Mouse (Mus musculus): Measurements from ENCODE around the gene Gm1043.

Gene Gm1043

GRCm38 (mm10) chr5:37066703-37067568, 18.2 kb upstream of the Gm1043 start:
- in situ Hi-C loops (cut with MboI, MseI) = loop anchor here (10.0 kb wide), 1 partner anchor 482 kb away; no protein-coding TSS in a partner anchor

GRCm38 (mm10) chr5:37073660-37074059, 11.5 kb upstream of the Gm1043 start:
- in situ Hi-C loops (cut with MboI, MseI) = no loop called here

GRCm38 (mm10) chr5:37076692-37077329, 8.4 kb upstream of the Gm1043 start:
- in situ Hi-C loops (cut with MboI, MseI) = no loop called here

- in situ Hi-C loops (cut with MboI, MseI) = no loop called here
Observed at GRCm38 (mm10) chr5:37077330-37077698, 7.9 kb upstream of the Gm1043 start.

GRCm38 (mm10) chr5:37079484-37079883, 5.7 kb upstream of the Gm1043 start:
- in situ Hi-C loops (cut with MboI, MseI) = no loop called here

- in situ Hi-C loops (cut with MboI, MseI) = loop anchor here (10.0 kb wide), 1 partner anchor 396 kb away; no protein-coding TSS in a partner anchor
Observed at GRCm38 (mm10) chr5:37080601-37081000, 4.6 kb upstream of the Gm1043 start.

GRCm38 (mm10) chr5:37082420-37082819, 2.8 kb upstream of the Gm1043 start:
- in situ Hi-C loops (cut with MboI, MseI) = loop anchor here (10.0 kb wide), 1 partner anchor 398 kb away; no protein-coding TSS in a partner anchor

- in situ Hi-C loops (cut with MboI, MseI) = loop anchor here (10.0 kb wide), 1 partner anchor 398 kb away; no protein-coding TSS in a partner anchor
Observed at GRCm38 (mm10) chr5:37083209-37083770, 1.9 kb upstream of the Gm1043 start.

- in situ Hi-C loops (cut with MboI, MseI) = loop anchor here (10.0 kb wide), 1 partner anchor 399 kb away; no protein-coding TSS in a partner anchor
Observed at GRCm38 (mm10) chr5:37083850-37084249, 1.3 kb upstream of the Gm1043 start.

- in situ Hi-C loops (cut with MboI, MseI) = loop anchor here (10.0 kb wide), 1 partner anchor 401 kb away; no protein-coding TSS in a partner anchor
Observed at GRCm38 (mm10) chr5:37085918-37086317, 748 bp downstream of the Gm1043 start.

- in situ Hi-C loops (cut with MboI, MseI) = loop anchor here (10.0 kb wide), 1 partner anchor 403 kb away; no protein-coding TSS in a partner anchor
Observed at GRCm38 (mm10) chr5:37087786-37088185, 2.6 kb downstream of the Gm1043 start.

- in situ Hi-C loops (cut with MboI, MseI) = loop anchor here (10.0 kb wide), 1 partner anchor 404 kb away; no protein-coding TSS in a partner anchor
Observed at GRCm38 (mm10) chr5:37088342-37089108, 3.4 kb downstream of the Gm1043 start.

GRCm38 (mm10) chr5:37091171-37091628, 6.0 kb downstream of the Gm1043 start:
- in situ Hi-C loops (cut with MboI, MseI) = no loop called here

- in situ Hi-C loops (cut with MboI, MseI) = no loop called here
Observed at GRCm38 (mm10) chr5:37094941-37095340, 9.8 kb downstream of the Gm1043 start.

GRCm38 (mm10) chr5:37097591-37097990, 12.4 kb downstream of the Gm1043 start:
- in situ Hi-C loops (cut with MboI, MseI) = no loop called here

GRCm38 (mm10) chr5:37100813-37101212, 15.6 kb downstream of the Gm1043 start:
- in situ Hi-C loops (cut with MboI, MseI) = no loop called here

GRCm38 (mm10) chr5:37101631-37102030, 16.5 kb downstream of the Gm1043 start:
- in situ Hi-C loops (cut with MboI, MseI) = no loop called here

GRCm38 (mm10) chr5:37102056-37102455, 16.9 kb downstream of the Gm1043 start:
- in situ Hi-C loops (cut with MboI, MseI) = no loop called here

GRCm38 (mm10) chr5:37105531-37106456, 20.6 kb downstream of the Gm1043 start:
- in situ Hi-C loops (cut with MboI, MseI) = loop anchor here (5.0 kb wide), 2 partner anchors 73 to 153 kb away; no protein-coding TSS in a partner anchor

GRCm38 (mm10) chr5:37107111-37107510, 21.9 kb downstream of the Gm1043 start:
- in situ Hi-C loops (cut with MboI, MseI) = loop anchor here (5.0 kb wide), 2 partner anchors 75 to 155 kb away; no protein-coding TSS in a partner anchor
